Mouse (Mus musculus) v-Abl transformed pro-B cells (cell line): Measurements from ENCODE around the gene Lamc3.

Source experiments
- in situ Hi-C, 2 experiments: fragments of 400-800 bp; cut with MboI; formaldehyde crosslinking; loops; one replicate each; pipeline ENCODE4 v1.15.1; 2025; ENCODE audit not compliant: unreplicated experiment in 2 of 2

Gene Lamc3

GRCm38 (mm10) chr2:31874290-31874855 is 12.7 kb upstream of the Lamc3 start:
- in situ Hi-C loops = no loop called here

- in situ Hi-C loops = no loop called here
Measured at GRCm38 (mm10) chr2:31876446-31876845, 10.6 kb upstream of the Lamc3 start.

- in situ Hi-C loops = no loop called here
Measured at GRCm38 (mm10) chr2:31878610-31879009, 8.5 kb upstream of the Lamc3 start.

GRCm38 (mm10) chr2:31880868-31881267 is 6.2 kb upstream of the Lamc3 start:
- in situ Hi-C loops = loop anchor here in 1 of 2 experiments (10.0 kb wide), 1 partner anchor 196 kb away; the partner anchor contains the start of gene Abl1

GRCm38 (mm10) chr2:31883061-31883460 is 4.0 kb upstream of the Lamc3 start:
- in situ Hi-C loops = loop anchor here in 1 of 2 experiments (10.0 kb wide), 1 partner anchor 198 kb away; the partner anchor contains the start of gene Abl1

GRCm38 (mm10) chr2:31884806-31885205 is 2.3 kb upstream of the Lamc3 start:
- in situ Hi-C loops = loop anchor here (5.0 to 10.0 kb wide), 4 partner anchors 68 to 200 kb away; partner anchors contain the start of gene Abl1 (in 2 of the 2)

GRCm38 (mm10) chr2:31888871-31889270 is 1.8 kb downstream of the Lamc3 start:
- in situ Hi-C loops = loop anchor here (5.0 to 10.0 kb wide), 4 partner anchors 72 to 204 kb away; partner anchors contain the start of gene Abl1 (in 2 of the 2)

GRCm38 (mm10) chr2:31891219-31891618 is 4.1 kb downstream of the Lamc3 start:
- in situ Hi-C loops = no loop called here

- in situ Hi-C loops = no loop called here
Measured at GRCm38 (mm10) chr2:31893110-31893669, 6.1 kb downstream of the Lamc3 start.

- in situ Hi-C loops = no loop called here
Measured at GRCm38 (mm10) chr2:31894221-31894870, 7.3 kb downstream of the Lamc3 start.

GRCm38 (mm10) chr2:31900932-31901331 is 13.8 kb downstream of the Lamc3 start:
- in situ Hi-C loops = no loop called here

GRCm38 (mm10) chr2:31901659-31902362 is 14.7 kb downstream of the Lamc3 start:
- in situ Hi-C loops = no loop called here

GRCm38 (mm10) chr2:31904089-31904488 is 17.0 kb downstream of the Lamc3 start:
- in situ Hi-C loops = no loop called here

- in situ Hi-C loops = no loop called here
Measured at GRCm38 (mm10) chr2:31904622-31905021, 17.5 kb downstream of the Lamc3 start.

- in situ Hi-C loops = no loop called here
Measured at GRCm38 (mm10) chr2:31905682-31906081, 18.6 kb downstream of the Lamc3 start.

GRCm38 (mm10) chr2:31906407-31906806 is 19.3 kb downstream of the Lamc3 start:
- in situ Hi-C loops = no loop called here

GRCm38 (mm10) chr2:31912575-31912974 is 25.5 kb downstream of the Lamc3 start:
- in situ Hi-C loops = loop anchor here (5.0 kb wide), 4 partner anchors 95 to 430 kb away; partner anchors contain the start of gene Abl1 (in 1 of the 2)

- in situ Hi-C loops = loop anchor here (5.0 kb wide), 4 partner anchors 97 to 432 kb away; partner anchors contain the start of gene Abl1 (in 1 of the 2)
Measured at GRCm38 (mm10) chr2:31914213-31914612, 27.1 kb downstream of the Lamc3 start.

- in situ Hi-C loops = no loop called here
Measured at GRCm38 (mm10) chr2:31915112-31915511, 28.0 kb downstream of the Lamc3 start.

- in situ Hi-C loops = no loop called here
Measured at GRCm38 (mm10) chr2:31917636-31918035, 30.5 kb downstream of the Lamc3 start.

- in situ Hi-C loops = loop anchor here (5.0 to 10.0 kb wide), 2 partner anchors 209 to 439 kb away; no protein-coding TSS in a partner anchor
Measured at GRCm38 (mm10) chr2:31923645-31924044, 36.6 kb downstream of the Lamc3 start.
